Comparison of ENCODE assay signal across 8 mouse cellular contexts in genomic region chr8:70087836-70088650, GRCm38 (mm10). TPM values are rescaled to one million over a fixed set of nuclear protein-coding genes. Genes with fewer than 3 reads are reported as not detected.
DNase-seq lines count a peak whose midpoint lies in the region; ATAC-seq and TF ChIP-seq lines count a peak whose summit lies in the region.

No protein-coding gene starts in this region.

- peaks cover 40% of the 10 kb centered on the region for H3K27me3 ChIP-seq in forebrain, postnatal 0 days (ENCODE audit: insufficient read depth, low read length)
- peaks cover 79% of the 10 kb centered on the region for H3K27me3 ChIP-seq in intestine, embryonic 16.5 days (replicated peaks; ENCODE audit: control insufficient read depth, insufficient read depth, low read length)
- H3K27me3 ChIP-seq in limb, embryonic 13.5 days = peaks cover 92% of the 10 kb centered on the region
- H3K27me3 ChIP-seq in midbrain, embryonic 15.5 days (replicated peaks) = peaks cover 58% of the 10 kb centered on the region

- peak overlapping the region; percentile 94 for H3K4me2 ChIP-seq in forebrain, postnatal 0 days (ENCODE audit: low read depth)
- H3K4me2 ChIP-seq in intestine, embryonic 16.5 days (ENCODE audit: low read depth, low read length) = peak overlapping the region; percentile 44
- H3K4me2 ChIP-seq in limb, embryonic 13.5 days (replicated peaks) = peak overlapping the region; percentile 75
- H3K4me2 ChIP-seq in midbrain, embryonic 15.5 days = peak overlapping the region; percentile 95

- peak; percentile 53 for DNase-seq in gastrocnemius, adult 2 months
- DNase-seq in gastrocnemius, postnatal 4 days (ENCODE audit: low spot score in 2 of 2) = no peak
- peak; percentile 61 to 62 for DNase-seq in cerebellum, adult 18-20 months
- peak; percentile 83 for DNase-seq in forebrain, postnatal 0 days
- peak; percentile 25 for DNase-seq in testis, postnatal 14 days (ENCODE audit: low spot score)

- peak overlapping the region; percentile 37 for H3K4me3 ChIP-seq in gastrocnemius, adult 2 months
- peak overlapping the region; percentile 38 for H3K4me3 ChIP-seq in forebrain, postnatal 0 days (ENCODE audit: low read depth, low read length)
- H3K4me3 ChIP-seq in intestine, embryonic 16.5 days (ENCODE audit: low read length) = peak overlapping the region; percentile 22
- H3K4me3 ChIP-seq in limb, embryonic 13.5 days = peak overlapping the region; percentile 43
- H3K4me3 ChIP-seq in midbrain, embryonic 15.5 days = peak overlapping the region; percentile 47

- ATAC-seq in forebrain, postnatal 0 days = peak; percentile 80
- ATAC-seq in intestine, embryonic 16.5 days = peak; percentile 49; the same call in 1 of the 2 replicates
- peak; percentile 48; the same call in 1 of the 2 replicates for ATAC-seq in limb, embryonic 13.5 days (ENCODE audit: low FRiP score, low read depth)
- peak; percentile 68 for ATAC-seq in midbrain, embryonic 15.5 days (replicated peaks)

- peak overlapping the region; percentile 56 for H3K9ac ChIP-seq in forebrain, postnatal 0 days
- 0 out of 2 replicates have a peak overlapping the region, but pooled peaks have one; percentile 31 for H3K9ac ChIP-seq in intestine, embryonic 16.5 days (ENCODE audit: low read depth, low read length)
- H3K9ac ChIP-seq in limb, embryonic 13.5 days = peak overlapping the region; percentile 54
- H3K9ac ChIP-seq in midbrain, embryonic 15.5 days = peak overlapping the region; percentile 54

- H3K9me3 ChIP-seq in forebrain, postnatal 0 days (ENCODE audit: low read length) = no peaks in the 10 kb centered on the region
- no peaks in the 10 kb centered on the region for H3K9me3 ChIP-seq in intestine, embryonic 16.5 days (ENCODE audit: control insufficient read depth, low read length)
- no peaks in the 10 kb centered on the region for H3K9me3 ChIP-seq in limb, embryonic 13.5 days
- no peaks in the 10 kb centered on the region for H3K9me3 ChIP-seq in midbrain, embryonic 15.5 days

- 6% methylated on average over 56 of the region's 56 CpGs for WGBS in forebrain, postnatal 0 days
- WGBS in intestine, embryonic 16.5 days = 5% methylated on average over 56 of the region's 56 CpGs
- 5% methylated on average over 56 of the region's 56 CpGs for WGBS in limb, embryonic 13.5 days
- 4% methylated on average over 55 of the region's 56 CpGs for WGBS in midbrain, embryonic 15.5 days

- intact Hi-C loops in gastrocnemius, adult 2 months (cut with DNase I) = loop anchor here (5.0 kb wide), 1 partner anchor 79 kb away; no protein-coding TSS in a partner anchor

- H3K36me3 ChIP-seq in forebrain, postnatal 0 days (ENCODE audit: insufficient read depth) = no peaks in the 10 kb centered on the region
- no peaks in the 10 kb centered on the region for H3K36me3 ChIP-seq in intestine, embryonic 16.5 days (ENCODE audit: control insufficient read depth, insufficient read depth, low read length)
- H3K36me3 ChIP-seq in limb, embryonic 13.5 days = no peaks in the 10 kb centered on the region
- H3K36me3 ChIP-seq in midbrain, embryonic 15.5 days (replicated peaks) = no peaks in the 10 kb centered on the region

- peak; percentile 64 for TF ChIP-seq CTCF in gastrocnemius, adult 2 months (IDR thresholded peaks at IDR 0.05)
- TF ChIP-seq CTCF in forebrain, postnatal 0 days (IDR thresholded peaks at IDR 0.05; ENCODE audit: low read depth) = peak; percentile 94

- H3K4me1 ChIP-seq in forebrain, postnatal 0 days (ENCODE audit: insufficient read depth) = peaks cover 21% of the 10 kb centered on the region; the same call in 1 of the 2 replicates
- H3K4me1 ChIP-seq in intestine, embryonic 16.5 days (ENCODE audit: control insufficient read depth, insufficient read depth, low read length) = peaks cover 19% of the 10 kb centered on the region
- H3K4me1 ChIP-seq in limb, embryonic 13.5 days = peaks cover 27% of the 10 kb centered on the region
- H3K4me1 ChIP-seq in midbrain, embryonic 15.5 days = peaks cover 50% of the 10 kb centered on the region

- H3K27ac ChIP-seq in gastrocnemius, adult 2 months = no peak overlapping the region
- no peak overlapping the region for H3K27ac ChIP-seq in forebrain, postnatal 0 days (ENCODE audit: low read depth, low read length)
- H3K27ac ChIP-seq in intestine, embryonic 16.5 days (ENCODE audit: low read length) = no peak overlapping the region
- no peak overlapping the region for H3K27ac ChIP-seq in limb, embryonic 13.5 days
- no peak overlapping the region for H3K27ac ChIP-seq in midbrain, embryonic 15.5 days

RNA-seq across cellular contexts. Expression of gene Hapln4, which starts 4.8 kb away (rescaled TPM):
- total RNA-seq in gastrocnemius, adult 2 months (2021) = under 1 TPM in 1 of 2 experiments, not detected in 1; 0.08 TPM
- not detected for total RNA-seq in gastrocnemius, postnatal 4 days (2021)
- 0.31 and 0.48 TPM in 2 replicates for total RNA-seq in forebrain, postnatal 0 days (2014; rRNA removed)
- 0.53 and 0.71 TPM in 2 replicates for polyA plus RNA-seq in forebrain, postnatal 0 days (2015; fragmentation: Nextera tagmentation; extraction: Ambion mirVana)
- 0.10 and 0.11 TPM in 2 replicates for polyA plus RNA-seq in intestine, embryonic 16.5 days (2015; fragmentation: Nextera tagmentation; extraction: Ambion mirVana)
- polyA plus RNA-seq in limb, embryonic 13.5 days (2015; fragmentation: Nextera tagmentation; extraction: Ambion mirVana) = not detected in 2 replicates
- 0.93 and 1.4 TPM in 2 replicates for polyA plus RNA-seq in midbrain, embryonic 15.5 days (2015; fragmentation: Nextera tagmentation; extraction: Ambion mirVana)

RNA-seq across cellular contexts. Expression of gene Tm6sf2, which starts 15.3 kb away (rescaled TPM):
- total RNA-seq in gastrocnemius, adult 2 months (2021) = 1 to 10 TPM in 1 of 2 experiments, under 1 TPM in 1; 0.33 to 1.0 TPM
- total RNA-seq in gastrocnemius, postnatal 4 days (2021) = under 1 TPM; 0.54 to 0.67 TPM
- 0.92 and 3.0 TPM in 2 replicates for total RNA-seq in forebrain, postnatal 0 days (2014; rRNA removed)
- 0.18 and 0.56 TPM in 2 replicates for polyA plus RNA-seq in forebrain, postnatal 0 days (2015; fragmentation: Nextera tagmentation; extraction: Ambion mirVana)
- polyA plus RNA-seq in intestine, embryonic 16.5 days (2015; fragmentation: Nextera tagmentation; extraction: Ambion mirVana) = 106 and 152 TPM in 2 replicates
- 1.0 and 1.2 TPM in 2 replicates for polyA plus RNA-seq in limb, embryonic 13.5 days (2015; fragmentation: Nextera tagmentation; extraction: Ambion mirVana)
- polyA plus RNA-seq in midbrain, embryonic 15.5 days (2015; fragmentation: Nextera tagmentation; extraction: Ambion mirVana) = 1.7 and 2.1 TPM in 2 replicates

RNA-seq across cellular contexts. Expression of gene Ncan, which starts 32.6 kb away (rescaled TPM):
- not detected for total RNA-seq in gastrocnemius, adult 2 months (2021)
- under 1 TPM; 0.07 to 0.08 TPM for total RNA-seq in gastrocnemius, postnatal 4 days (2021)
- total RNA-seq in forebrain, postnatal 0 days (2014; rRNA removed) = 316 and 372 TPM in 2 replicates
- 112 and 209 TPM in 2 replicates for polyA plus RNA-seq in forebrain, postnatal 0 days (2015; fragmentation: Nextera tagmentation; extraction: Ambion mirVana)
- polyA plus RNA-seq in intestine, embryonic 16.5 days (2015; fragmentation: Nextera tagmentation; extraction: Ambion mirVana) = 0.89 and 0.98 TPM in 2 replicates
- 0.67 and 0.87 TPM in 2 replicates for polyA plus RNA-seq in limb, embryonic 13.5 days (2015; fragmentation: Nextera tagmentation; extraction: Ambion mirVana)
- polyA plus RNA-seq in midbrain, embryonic 15.5 days (2015; fragmentation: Nextera tagmentation; extraction: Ambion mirVana) = 186 and 193 TPM in 2 replicates

RNA-seq across cellular contexts. Expression of gene Nr2c2ap, which starts 43.1 kb away (rescaled TPM):
- 1 to 10 TPM; 4.3 to 6.5 TPM for total RNA-seq in gastrocnemius, adult 2 months (2021)
- total RNA-seq in gastrocnemius, postnatal 4 days (2021) = 10 to 100 TPM in 1 of 2 experiments, 1 to 10 TPM in 1; 8.6 to 10.3 TPM
- 6.6 and 7.2 TPM in 2 replicates for total RNA-seq in forebrain, postnatal 0 days (2014; rRNA removed)
- 55.9 and 58.0 TPM in 2 replicates for polyA plus RNA-seq in forebrain, postnatal 0 days (2015; fragmentation: Nextera tagmentation; extraction: Ambion mirVana)
- 50.7 and 51.7 TPM in 2 replicates for polyA plus RNA-seq in intestine, embryonic 16.5 days (2015; fragmentation: Nextera tagmentation; extraction: Ambion mirVana)
- polyA plus RNA-seq in limb, embryonic 13.5 days (2015; fragmentation: Nextera tagmentation; extraction: Ambion mirVana) = 25.1 and 26.0 TPM in 2 replicates
- polyA plus RNA-seq in midbrain, embryonic 15.5 days (2015; fragmentation: Nextera tagmentation; extraction: Ambion mirVana) = 36.7 and 39.1 TPM in 2 replicates

RNA-seq across cellular contexts. Expression of gene Sugp1, which starts 45.4 kb away (rescaled TPM):
- 10 to 100 TPM; 16.8 to 21.0 TPM for total RNA-seq in gastrocnemius, adult 2 months (2021)
- total RNA-seq in gastrocnemius, postnatal 4 days (2021) = 10 to 100 TPM; 23.0 to 23.8 TPM
- total RNA-seq in forebrain, postnatal 0 days (2014; rRNA removed) = 19.9 and 20.9 TPM in 2 replicates
- polyA plus RNA-seq in forebrain, postnatal 0 days (2015; fragmentation: Nextera tagmentation; extraction: Ambion mirVana) = 41.8 and 46.1 TPM in 2 replicates
- 33.0 and 37.0 TPM in 2 replicates for polyA plus RNA-seq in intestine, embryonic 16.5 days (2015; fragmentation: Nextera tagmentation; extraction: Ambion mirVana)
- 54.5 and 58.5 TPM in 2 replicates for polyA plus RNA-seq in limb, embryonic 13.5 days (2015; fragmentation: Nextera tagmentation; extraction: Ambion mirVana)
- polyA plus RNA-seq in midbrain, embryonic 15.5 days (2015; fragmentation: Nextera tagmentation; extraction: Ambion mirVana) = 65.4 and 65.9 TPM in 2 replicates

Comparison
In these comparisons a context has a peak if more than half of its experiments do, and no peak if none do; other contexts are left out.
1. DNase-seq: peak in gastrocnemius, adult 2 months (single experiment), cerebellum, adult 18-20 months (2 of 2), forebrain, postnatal 0 days (single experiment) and testis, postnatal 14 days (single experiment); none in gastrocnemius, postnatal 4 days (0 of 2).
2. H3K4me2 ChIP-seq: peak in every context shown above with its lines; median percentile 95 in midbrain, embryonic 15.5 days; 94 in forebrain, postnatal 0 days; 75 in limb, embryonic 13.5 days; 44 in intestine, embryonic 16.5 days.
3. RNA of gene Tm6sf2, which starts 15.3 kb away (polyA plus RNA-seq): 106 to 152 TPM in intestine, embryonic 16.5 days; 1.7 to 2.1 TPM in midbrain, embryonic 15.5 days, 1.0 to 1.2 TPM in limb, embryonic 13.5 days and 0.18 to 0.56 TPM in forebrain, postnatal 0 days; every median in the first group is over 10 times any median in the second.
4. RNA of gene Ncan, which starts 32.6 kb away (polyA plus RNA-seq): 112 to 209 TPM in forebrain, postnatal 0 days and 186 to 193 TPM in midbrain, embryonic 15.5 days; 0.89 to 0.98 TPM in intestine, embryonic 16.5 days and 0.67 to 0.87 TPM in limb, embryonic 13.5 days; every median in the first group is over 10 times any median in the second.
5. Peak in every context shown above with its lines, with median percentiles within 50 percentile points of each other: H3K4me3 ChIP-seq, ATAC-seq and H3K9ac ChIP-seq.